Mouse (Mus musculus): ENCODE measurements around the gene Pitx1. TPM values are rescaled to one million over a fixed set of nuclear protein-coding genes. Genes with fewer than 3 reads are reported as not detected.

Pitx1 gene
- polyA plus RNA-seq, 1 experiment from 2014 or later = not detected

DNA sequence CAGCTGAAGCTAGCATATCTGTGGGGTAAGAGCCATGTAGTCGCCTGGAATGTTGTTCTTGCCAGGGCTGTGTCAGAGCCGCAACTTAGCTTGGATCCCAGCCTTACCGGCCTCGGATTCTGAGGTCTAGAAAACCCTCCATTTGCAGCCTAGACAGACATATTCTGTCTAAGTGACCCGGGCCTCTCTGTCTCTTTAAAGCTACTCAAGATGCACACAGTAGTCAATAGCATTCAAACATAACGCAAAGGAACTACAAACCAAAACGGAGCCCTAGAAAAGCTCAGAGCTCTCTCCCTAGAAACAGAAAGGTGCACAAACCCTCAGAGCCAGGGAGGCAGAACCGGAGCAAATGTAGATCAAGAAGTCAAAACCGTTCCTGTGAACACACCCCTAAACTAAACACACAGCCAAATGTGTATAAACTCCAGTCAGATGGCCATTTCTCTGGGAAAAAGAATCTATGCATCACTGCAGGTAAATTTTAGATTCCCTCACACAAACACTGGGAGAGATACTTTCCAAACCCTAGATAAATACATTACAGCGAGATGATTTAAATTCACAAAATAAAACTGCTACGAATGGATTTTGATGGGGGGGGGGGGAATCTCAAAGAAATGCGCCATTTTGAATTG, 6.9 kb downstream of the Pitx1 start:
- no peak for ATAC-seq (replicated peaks)
- WGBS = 3% methylated on average over 12 of the region's 12 CpGs

GRCm38 (mm10) chr13:55828141-55829017, 7.6 kb downstream of the Pitx1 start:
- no peak overlapping the region for H3K4me3 ChIP-seq
- no peak for ATAC-seq (replicated peaks)
- WGBS = under 1% methylated on average over 50 of the region's 50 CpGs

More for the DNA sequence above, 6.9 kb downstream of the Pitx1 start:
- no peak overlapping the region for H3K27ac ChIP-seq (replicated peaks)
- H3K9ac ChIP-seq (replicated peaks) = no peak overlapping the region
- peaks cover 88% of the 10 kb centered on the region for H3K27me3 ChIP-seq
- H3K4me2 ChIP-seq (replicated peaks) = no peak overlapping the region
- no peaks in the 10 kb centered on the region for H3K9me3 ChIP-seq
- no peaks in the 10 kb centered on the region for H3K36me3 ChIP-seq
- H3K4me1 ChIP-seq = peaks cover 24% of the 10 kb centered on the region
- H3K4me3 ChIP-seq = no peak overlapping the region

DNA sequence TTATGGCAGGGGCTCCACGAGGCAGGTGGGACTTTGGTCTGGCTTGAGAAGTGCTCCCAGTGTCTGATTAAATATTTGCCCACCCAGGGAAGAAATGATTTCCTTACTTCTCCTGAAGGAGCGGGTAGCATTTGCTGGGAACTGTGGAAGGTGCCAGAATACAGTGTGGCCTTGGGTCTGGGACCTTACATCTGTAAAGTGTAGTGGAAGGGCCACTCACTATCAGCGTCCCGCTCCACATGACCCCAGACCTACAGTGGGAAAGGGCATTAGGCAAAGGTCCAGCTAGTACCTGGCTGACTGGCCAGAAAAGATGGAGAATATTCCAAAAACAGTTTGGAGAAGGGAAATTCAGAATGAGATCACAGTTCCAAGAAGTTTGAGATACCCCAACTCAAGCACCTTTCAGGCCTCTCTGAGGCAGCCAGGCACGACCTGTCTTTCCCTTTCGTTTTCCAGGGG, 8.3 kb downstream of the Pitx1 start:
- 2% methylated on average over 6 of the region's 6 CpGs for WGBS
- no peak overlapping the region for H3K9ac ChIP-seq (replicated peaks)
- peaks cover 88% of the 10 kb centered on the region for H3K27me3 ChIP-seq
- H3K9me3 ChIP-seq = no peaks in the 10 kb centered on the region
- no peaks in the 10 kb centered on the region for H3K36me3 ChIP-seq
- ATAC-seq (replicated peaks) = no peak
- H3K4me1 ChIP-seq = peaks cover 24% of the 10 kb centered on the region
- no peak overlapping the region for H3K4me2 ChIP-seq (replicated peaks)
- H3K27ac ChIP-seq (replicated peaks) = no peak overlapping the region
- no peak overlapping the region for H3K4me3 ChIP-seq

More at GRCm38 (mm10) chr13:55828141-55829017, 7.6 kb downstream of the Pitx1 start:
- Histone ChIP-seq H3K9ac (replicated peaks) (no peak overlapping the region), H3K36me3 (no peaks in the 10 kb centered on the region), H3K27ac (replicated peaks) (no peak overlapping the region), H3K27me3 (peaks cover 88% of the 10 kb centered on the region), H3K9me3 (no peaks in the 10 kb centered on the region), H3K4me2 (replicated peaks) (no peak overlapping the region), H3K4me1 (peaks cover 24% of the 10 kb centered on the region)

DNA sequence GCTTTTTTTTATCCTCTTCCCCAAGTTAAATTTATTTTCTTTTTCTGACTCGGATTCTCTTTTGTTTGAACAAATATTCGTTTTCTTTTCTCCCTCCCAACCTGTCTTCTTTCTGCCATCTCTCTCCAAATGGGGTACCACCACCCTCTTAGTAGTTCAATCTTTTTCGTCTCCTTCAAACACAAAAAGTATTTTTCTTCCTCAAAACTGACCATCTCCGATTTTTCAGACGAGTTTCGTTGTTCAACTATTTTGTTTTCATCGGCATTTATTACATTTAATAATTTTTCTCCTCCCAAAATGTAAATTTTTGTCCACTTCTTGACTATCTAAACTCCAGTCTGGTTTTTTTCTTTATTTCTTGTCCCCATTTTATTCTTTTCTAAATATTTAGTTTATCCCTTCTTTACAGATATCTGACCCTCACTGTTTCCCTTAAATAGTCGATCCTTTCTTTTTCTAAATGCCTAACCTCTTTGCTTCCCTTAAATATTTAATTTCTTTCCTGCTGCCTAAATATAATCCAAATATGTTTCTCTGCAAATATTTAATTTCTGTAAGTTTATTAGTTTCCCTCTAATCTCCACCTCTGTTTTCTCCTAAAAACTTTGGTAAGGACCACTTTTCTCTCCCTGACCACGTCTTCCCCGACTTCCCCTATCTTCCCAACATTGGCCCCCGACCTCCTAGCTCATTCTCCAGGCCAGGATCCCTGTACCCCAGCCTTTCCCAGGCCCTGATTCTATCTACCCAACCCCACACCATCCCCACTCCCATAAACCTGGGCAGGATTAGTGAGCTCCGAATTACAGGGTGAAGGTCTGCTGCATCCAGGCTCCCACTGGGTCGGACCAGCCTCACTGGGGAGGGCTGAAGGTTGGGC, 9.0 kb downstream of the Pitx1 start:
- Histone ChIP-seq H3K27ac (replicated peaks) (no peak overlapping the region), H3K4me2 (replicated peaks) (no peak overlapping the region), H3K27me3 (peaks cover 87% of the 10 kb centered on the region), H3K9me3 (no peaks in the 10 kb centered on the region), H3K4me3 (no peak overlapping the region), H3K4me1 (peaks cover 24% of the 10 kb centered on the region), H3K9ac (replicated peaks) (no peak overlapping the region), H3K36me3 (no peaks in the 10 kb centered on the region)
- no peak for ATAC-seq (replicated peaks)
- 3% methylated on average over 13 of the region's 13 CpGs for WGBS

DNA sequence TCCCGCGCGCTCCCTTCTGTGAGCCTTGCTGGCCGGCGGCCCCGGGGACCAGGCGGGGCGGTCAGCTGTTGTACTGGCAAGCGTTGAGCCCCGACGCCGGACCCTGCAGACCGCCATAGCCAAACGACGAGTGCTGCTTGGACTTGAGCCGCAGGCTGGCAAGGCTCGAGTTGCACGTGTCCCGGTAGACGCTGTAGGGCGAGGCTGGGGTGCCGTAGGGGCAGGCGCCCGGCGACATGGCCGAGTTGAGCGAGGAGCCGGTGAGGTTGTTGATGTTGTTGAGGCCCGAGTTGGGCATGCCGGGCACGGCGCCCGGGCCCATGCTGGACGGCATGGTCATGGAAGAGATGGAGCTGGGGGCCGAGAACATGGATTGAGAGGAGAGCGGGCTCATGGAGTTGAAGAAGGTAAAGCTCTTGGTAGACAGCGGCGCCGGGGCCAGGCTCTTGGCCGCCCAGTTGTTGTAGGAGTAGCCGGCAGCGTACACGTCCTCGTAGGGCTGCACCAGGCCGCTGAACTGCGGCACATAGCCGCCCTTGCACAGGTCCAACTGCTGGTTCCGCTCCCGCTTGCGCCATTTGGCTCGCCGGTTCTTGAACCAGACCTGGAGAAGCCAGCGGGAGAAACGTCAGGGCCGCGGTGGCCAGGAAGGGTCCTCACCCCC, 9.9 kb downstream of the Pitx1 start:
- H3K4me3 ChIP-seq = no peak overlapping the region
- H3K9me3 ChIP-seq = no peaks in the 10 kb centered on the region
- H3K4me1 ChIP-seq = peaks cover 18% of the 10 kb centered on the region
- H3K27me3 ChIP-seq = peaks cover 88% of the 10 kb centered on the region
- H3K36me3 ChIP-seq = no peaks in the 10 kb centered on the region
- no peak overlapping the region for H3K27ac ChIP-seq (replicated peaks)
- no peak overlapping the region for H3K9ac ChIP-seq (replicated peaks)
- H3K4me2 ChIP-seq (replicated peaks) = no peak overlapping the region
- no peak for ATAC-seq (replicated peaks)
- 1% methylated on average over 56 of the region's 56 CpGs for WGBS

DNA sequence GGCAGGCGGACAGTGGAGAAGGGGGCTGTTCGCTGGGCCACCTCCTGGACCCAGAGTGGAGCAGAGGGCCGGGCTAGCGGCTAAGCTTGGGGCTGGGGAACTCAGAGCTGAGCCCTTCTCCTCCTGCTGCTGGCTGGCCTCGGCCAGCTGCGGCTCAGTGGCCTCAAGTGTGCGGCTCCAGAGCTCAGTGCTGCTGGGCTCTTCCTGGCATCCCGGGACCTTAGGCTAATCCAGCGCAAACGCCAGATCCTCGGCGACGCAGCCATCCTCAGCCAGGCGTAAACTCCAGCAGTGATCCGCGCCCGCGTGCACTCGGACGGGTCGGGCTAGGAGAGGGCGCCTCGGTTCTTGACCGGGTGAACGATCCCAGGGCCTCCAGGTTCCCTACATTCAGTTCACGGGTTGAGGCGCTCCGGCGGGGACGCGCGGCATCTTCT, 10.7 kb downstream of the Pitx1 start:
- Histone ChIP-seq H3K9me3 (no peaks in the 10 kb centered on the region), H3K4me1 (peaks cover 9% of the 10 kb centered on the region; the same call in 1 of the 2 replicates), H3K9ac (replicated peaks) (no peak overlapping the region), H3K36me3 (no peaks in the 10 kb centered on the region), H3K27ac (replicated peaks) (no peak overlapping the region), H3K4me3 (no peak overlapping the region), H3K27me3 (peaks cover 84% of the 10 kb centered on the region), H3K4me2 (replicated peaks) (no peak overlapping the region)
- under 1% methylated on average over 32 of the region's 32 CpGs for WGBS
- ATAC-seq (replicated peaks) = peak; percentile 57; the same call in 1 of the 2 replicates

DNA sequence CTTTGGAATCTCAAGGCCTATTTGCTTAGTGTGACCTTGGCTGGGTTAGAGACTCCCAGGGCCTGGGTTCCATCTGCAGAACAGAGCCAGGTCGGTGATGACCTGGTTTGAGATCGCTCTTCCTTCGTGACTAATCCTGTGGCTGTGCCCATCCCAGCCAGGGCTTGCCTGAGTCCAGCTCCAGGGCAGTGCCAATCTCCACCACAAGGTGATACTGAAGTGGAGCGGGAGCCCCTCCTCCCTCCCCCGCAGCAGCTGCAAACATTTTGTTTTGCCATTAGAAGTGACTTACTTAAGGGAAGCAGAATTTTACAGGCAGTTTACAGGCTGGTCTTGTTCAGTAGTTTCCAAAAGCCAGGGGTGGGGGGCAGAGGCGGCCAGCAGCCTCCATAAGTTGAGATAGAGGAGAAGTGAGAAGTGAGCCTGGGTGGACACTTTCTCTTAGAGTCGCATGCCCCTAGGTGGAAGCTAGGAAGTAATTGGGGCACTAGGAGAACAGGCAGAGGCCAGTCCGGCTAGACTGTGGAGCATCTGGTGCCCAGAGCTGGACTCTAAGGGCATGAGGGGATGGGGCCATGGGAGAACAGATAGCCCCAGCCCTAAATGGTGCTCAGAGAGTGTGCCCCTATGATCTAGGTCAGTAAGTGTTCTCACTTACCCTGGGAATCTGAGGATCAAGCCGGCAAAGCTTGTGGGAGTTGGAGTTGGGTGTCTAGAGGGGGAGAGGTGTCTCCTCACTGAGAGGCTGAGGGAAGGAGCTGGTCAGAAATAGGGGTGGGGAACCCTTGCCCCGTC, 11.6 kb downstream of the Pitx1 start:
- no peak overlapping the region for H3K4me3 ChIP-seq
- no peaks in the 10 kb centered on the region for H3K36me3 ChIP-seq
- H3K27me3 ChIP-seq = peaks cover 76% of the 10 kb centered on the region
- H3K9me3 ChIP-seq = no peaks in the 10 kb centered on the region
- H3K4me2 ChIP-seq (replicated peaks) = no peak overlapping the region
- no peak overlapping the region for H3K27ac ChIP-seq (replicated peaks)
- ATAC-seq (replicated peaks) = no peak
- H3K9ac ChIP-seq (replicated peaks) = no peak overlapping the region
- peaks cover 8% of the 10 kb centered on the region; the same call in 1 of the 2 replicates for H3K4me1 ChIP-seq
- 9% methylated on average over 10 of the region's 10 CpGs for WGBS

DNA sequence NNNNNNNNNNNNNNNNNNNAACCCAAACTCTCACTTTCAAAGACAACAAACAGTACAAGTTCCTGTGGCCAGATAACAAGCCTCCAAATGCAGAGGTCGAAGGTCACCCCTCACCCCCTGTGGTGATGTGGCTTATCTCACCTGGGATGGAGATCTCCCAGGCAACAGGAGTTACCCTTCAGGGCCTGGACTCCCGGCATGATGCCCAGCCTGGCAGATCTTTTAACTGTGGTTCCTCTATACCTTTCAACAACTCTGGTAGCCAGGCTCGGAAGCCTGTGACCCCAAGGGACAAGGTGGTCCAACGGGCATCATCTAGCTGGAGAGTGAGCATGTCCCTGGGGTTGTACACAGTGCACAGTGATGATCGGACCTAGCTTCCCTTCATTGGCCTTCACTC, 13.5 kb downstream of the Pitx1 start:
- peaks cover 58% of the 10 kb centered on the region for H3K27me3 ChIP-seq

GRCm38 (mm10) chr13:55814834-55815233, 21.2 kb downstream of the Pitx1 start:
- no peak for ATAC-seq (replicated peaks)
- no peak overlapping the region for H3K27ac ChIP-seq (replicated peaks)
- WGBS = 87% methylated on average over 6 of the region's 6 CpGs
- peaks cover 10% of the 10 kb centered on the region; the same call in 1 of the 2 replicates for H3K4me1 ChIP-seq
- no peaks in the 10 kb centered on the region for H3K36me3 ChIP-seq
- H3K9me3 ChIP-seq = no peaks in the 10 kb centered on the region
- H3K27me3 ChIP-seq = no peaks in the 10 kb centered on the region; the same call in 1 of the 2 replicates
- no peak overlapping the region for H3K9ac ChIP-seq (replicated peaks)
- H3K4me2 ChIP-seq (replicated peaks) = no peak overlapping the region
- no peak overlapping the region for H3K4me3 ChIP-seq

More for the DNA sequence above, 13.5 kb downstream of the Pitx1 start:
- 63% methylated on average over 5 of the region's 5 CpGs for WGBS
- ATAC-seq (replicated peaks) = no peak
- H3K9me3 ChIP-seq = no peaks in the 10 kb centered on the region
- no peaks in the 10 kb centered on the region for H3K36me3 ChIP-seq
- no peak overlapping the region for H3K4me3 ChIP-seq
- no peak overlapping the region for H3K27ac ChIP-seq (replicated peaks)
- H3K9ac ChIP-seq (replicated peaks) = no peak overlapping the region
- no peak overlapping the region for H3K4me2 ChIP-seq (replicated peaks)
- H3K4me1 ChIP-seq = peaks cover 12% of the 10 kb centered on the region; the same call in 1 of the 2 replicates

- WGBS = 56% methylated on average over 5 of the region's 5 CpGs
- H3K27me3 ChIP-seq = no peaks in the 10 kb centered on the region
- no peak overlapping the region for H3K4me3 ChIP-seq
- H3K9me3 ChIP-seq = no peaks in the 10 kb centered on the region
- no peak overlapping the region for H3K27ac ChIP-seq (replicated peaks)
- H3K9ac ChIP-seq (replicated peaks) = no peak overlapping the region
- peaks cover 10% of the 10 kb centered on the region; the same call in 1 of the 2 replicates for H3K4me1 ChIP-seq
- ATAC-seq (replicated peaks) = no peak
- no peak overlapping the region for H3K4me2 ChIP-seq (replicated peaks)
- no peaks in the 10 kb centered on the region for H3K36me3 ChIP-seq
Measured at GRCm38 (mm10) chr13:55813490-55814016, 22.4 kb downstream of the Pitx1 start.

Measured in forebrain, embryonic 15.5 days (tissue).